In the genomic region with DNA sequence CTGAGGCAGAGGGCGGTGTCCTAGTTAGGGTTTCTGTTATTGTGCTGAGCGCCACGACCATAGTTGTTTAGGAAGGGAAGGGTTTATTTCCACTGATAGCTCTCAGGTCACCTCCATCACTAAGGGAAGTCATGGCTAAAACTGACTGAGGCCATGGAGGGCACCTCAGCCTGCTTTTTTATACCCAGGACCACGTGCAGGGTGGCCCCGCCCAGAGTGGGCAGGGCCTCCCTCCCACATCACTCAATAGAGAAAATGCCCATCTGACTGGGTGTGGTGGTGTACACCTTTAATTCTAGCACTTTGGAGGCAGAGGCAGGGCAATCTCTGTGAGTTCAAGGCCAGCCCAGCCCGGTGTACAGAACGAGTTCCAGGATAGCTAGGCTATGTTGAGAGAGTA, we compare ENCODE assay signal across 26 mouse cellular contexts. TPM values are rescaled to one million over a fixed set of nuclear protein-coding genes. Genes with fewer than 3 reads are reported as not detected.
"Had no signal": no experiment of that assay in that cellular context is flagged by ENCODE, and none has a peak within 500 bp of the region (broad histone marks: within the 10 kb centered on the region; RNA-seq: fewer than 3 reads in every experiment).

No protein-coding gene starts in this region.

- H3K4me3 ChIP-seq: heart, adult 2 months; heart, embryonic 13.5 days; heart, embryonic 15.5 days; hindbrain, embryonic 12.5 days; intestine, embryonic 15.5 days; layer of hippocampus, adult 2 months; limb, embryonic 10.5 days; limb, embryonic 12.5 days; liver, embryonic 13.5 days; liver, embryonic 15.5 days had no signal

- H3K4me2 ChIP-seq: heart, embryonic 11.5 days; heart, embryonic 13.5 days; heart, embryonic 15.5 days; hindbrain, embryonic 12.5 days; hindbrain, embryonic 14.5 days; intestine, embryonic 15.5 days; limb, embryonic 12.5 days; liver, embryonic 11.5 days; liver, embryonic 13.5 days; liver, embryonic 15.5 days had no signal

- H3K27me3 ChIP-seq: heart, embryonic 13.5 days; heart, embryonic 15.5 days; hindbrain, embryonic 12.5 days; intestine, embryonic 15.5 days; liver, embryonic 13.5 days; liver, embryonic 15.5 days had no signal

- DNase-seq: gastrocnemius, postnatal 14 days; gastrocnemius, postnatal 36 days; heart, adult 11 months; heart, adult 2 months; heart, postnatal 4 days; kidney, adult 18-20 months; kidney, postnatal 10 days; kidney, postnatal 4 days; liver; liver, embryonic 13.5 days had no signal

RNA-seq across cellular contexts. Expression of a gene that starts 22.8 kb away (rescaled TPM):
- total RNA-seq: gastrocnemius, adult 18-20 months; gastrocnemius, adult 8-10 months; gastrocnemius, postnatal 14 days; gastrocnemius, postnatal 36 days; heart, adult 2 months; heart, postnatal 25 days had no signal

RNA-seq across cellular contexts. Expression of a gene that starts 28.9 kb away (rescaled TPM):
- polyA plus RNA-seq: heart, embryonic 11.5 days; heart, embryonic 13.5 days; heart, embryonic 15.5 days; hindbrain, embryonic 10.5 days; hindbrain, embryonic 12.5 days; hindbrain, embryonic 14.5 days; hindbrain, embryonic 16.5 days; intestine, embryonic 15.5 days; liver, embryonic 11.5 days; liver, embryonic 13.5 days; liver, embryonic 15.5 days had no signal
